Mouse (Mus musculus) left cerebral cortex, postnatal 25 days (tissue): Measurements from ENCODE around the gene Tmem182. TPM values are rescaled to one million over a fixed set of nuclear protein-coding genes. Genes with fewer than 3 reads are reported as not detected.

ENCODE experiments used
- DNase-seq, 2 experiments: peaks; one replicate each; pipeline ENCODE4 v3.0.0; 2022; ENCODE audit warnings: low spot score in 2 of 2, mixed read lengths in 1 of 2
- intact Hi-C: fragments of 180-260 bp; cut with DNase I; formaldehyde crosslinking; loops from one replicate; pipeline ENCODE4 v1.15.1; 2025
- total RNA-seq, 2 experiments: library from RNA; stranded (reverse); gene quantifications; 2 replicates each; pipeline ENCODE4 v1.2.3; 2021

Tmem182 gene
- total RNA-seq, 2 experiments from 2014 or later: 0.25 TPM; not detected in 1

GRCm38 (mm10) chr1:40890246-40890645, 84.8 kb downstream of the Tmem182 start:
- intact Hi-C loops: no loop called here
- DNase-seq: no peak

GRCm38 (mm10) chr1:40903712-40904111, 98.3 kb downstream of the Tmem182 start:
- intact Hi-C loops: no loop called here
- no peak for DNase-seq

Other genes starting within 250 kb of the Tmem182 start
- 1 to 10 TPM in 1 of 2 experiments, under 1 TPM in 1; 0.89 to 1.1 TPM for gene Slc9a4, start 225.5 kb upstream of the Tmem182 start, total RNA-seq
- gene Slc9a2, start 125.0 kb upstream of the Tmem182 start, total RNA-seq: 1 to 10 TPM; 3.3 to 3.4 TPM
- 1 to 10 TPM; 3.6 to 4.3 TPM for gene Mfsd9, start 14.9 kb upstream of the Tmem182 start, total RNA-seq